Mouse (Mus musculus): ENCODE measurements around the gene Cct5.

- TF ChIP-seq CTCF (IDR thresholded peaks at IDR 0.05; ENCODE audit: insufficient read depth, low read depth, low read length): no peak
- TF ChIP-seq POLR2A (IDR thresholded peaks at IDR 0.05; ENCODE audit: insufficient read depth, low read depth, low read length): no peak
Measured at GRCm38 (mm10) chr15:31594260-31594659, 7.3 kb downstream of the Cct5 start.

Measured in olfactory bulb, adult 2 months (tissue).